Comparison of ENCODE assay signal across 8 mouse cellular contexts in genomic region chr4:124860446-124860845, GRCm38 (mm10). TPM values are rescaled to one million over a fixed set of nuclear protein-coding genes. Genes with fewer than 3 reads are reported as not detected.
A peak's percentile ranks its signal among the peaks of the same experiment; 100 is the strongest.
DNase-seq lines count a peak whose midpoint lies in the region; ATAC-seq and TF ChIP-seq lines count a peak whose summit lies in the region.

No protein-coding gene starts in this region.

- TF ChIP-seq POLR2A in lung, adult 2 months (IDR thresholded peaks at IDR 0.05; ENCODE audit: borderline replicate concordance, extremely low read depth, low read depth, low read length) = no peak

- H3K27ac ChIP-seq in forebrain, embryonic 13.5 days = no peak overlapping the region
- no peak overlapping the region for H3K27ac ChIP-seq in neural tube, embryonic 13.5 days (replicated peaks)

- no peak for ATAC-seq in forebrain, embryonic 13.5 days
- ATAC-seq in neural tube, embryonic 13.5 days (ENCODE audit: low read depth) = no peak

- TF ChIP-seq CTCF in lung, adult 2 months (IDR thresholded peaks at IDR 0.05; ENCODE audit: insufficient read depth, low read length) = no peak

- 0 out of 2 replicates have a peak overlapping the region, but pooled peaks have one; percentile 90 for H3K9ac ChIP-seq in forebrain, embryonic 13.5 days
- H3K9ac ChIP-seq in neural tube, embryonic 13.5 days = peak overlapping the region; percentile 89

- DNase-seq in cerebellum, postnatal 25 days = peak; percentile 34 to 44
- no peak for DNase-seq in cerebellum, adult 8-10 months
- peak; percentile 72 for DNase-seq in adipocyte (ENCODE audit: low spot score)
- DNase-seq in hindlimb bud, embryonic 11.5 days (ENCODE audit: extremely low spot score, low read depth, low spot score) = peak; percentile 86
- DNase-seq in lung, adult 2 months = peak; percentile 52
- DNase-seq in left cerebral cortex, adult 18-20 months (ENCODE audit: low spot score in 2 of 2) = no peak

- H3K36me3 ChIP-seq in forebrain, embryonic 13.5 days (ENCODE audit: poor library complexity, severe bottlenecking) = peaks cover 47% of the 10 kb centered on the region
- H3K36me3 ChIP-seq in neural tube, embryonic 13.5 days = peaks cover 42% of the 10 kb centered on the region

- peaks cover 24% of the 10 kb centered on the region for H3K4me1 ChIP-seq in forebrain, embryonic 13.5 days
- H3K4me1 ChIP-seq in lung, adult 2 months (ENCODE audit: control insufficient read depth, insufficient read depth, low read length) = no peaks in the 10 kb centered on the region
- H3K4me1 ChIP-seq in neural tube, embryonic 13.5 days (replicated peaks) = peaks cover 31% of the 10 kb centered on the region

- peak overlapping the region; percentile 72 for H3K4me2 ChIP-seq in forebrain, embryonic 13.5 days
- peak overlapping the region; percentile 65 for H3K4me2 ChIP-seq in neural tube, embryonic 13.5 days

- peak overlapping the region; percentile 76 for H3K4me3 ChIP-seq in forebrain, embryonic 13.5 days
- no peak overlapping the region for H3K4me3 ChIP-seq in lung, adult 2 months (replicated peaks; ENCODE audit: extremely low read depth, low read depth, low read length)
- H3K4me3 ChIP-seq in neural tube, embryonic 13.5 days = peak overlapping the region; percentile 79

- no peaks in the 10 kb centered on the region for H3K27me3 ChIP-seq in forebrain, embryonic 13.5 days
- H3K27me3 ChIP-seq in neural tube, embryonic 13.5 days = no peaks in the 10 kb centered on the region

- 19% methylated on average over 7 of the region's 7 CpGs for WGBS in forebrain, embryonic 13.5 days
- 5% methylated on average over 7 of the region's 7 CpGs for WGBS in lung, adult 2 months
- WGBS in neural tube, embryonic 13.5 days = 20% methylated on average over 7 of the region's 7 CpGs

- H3K9me3 ChIP-seq in forebrain, embryonic 13.5 days (replicated peaks) = no peaks in the 10 kb centered on the region
- no peaks in the 10 kb centered on the region for H3K9me3 ChIP-seq in neural tube, embryonic 13.5 days

RNA-seq across cellular contexts. Expression of gene Maneal, which starts 1.5 kb away (rescaled TPM):
- polyA plus RNA-seq in forebrain, embryonic 13.5 days (2015; fragmentation: Nextera tagmentation; extraction: Ambion mirVana) = 5.1 and 5.7 TPM in 2 replicates
- 0.29 and 0.32 TPM in 2 replicates for polyA plus RNA-seq in lung, adult 2 months (2012; rRNA removed)
- 8.2 and 10.0 TPM in 2 replicates for polyA plus RNA-seq in neural tube, embryonic 13.5 days (2015; fragmentation: Nextera tagmentation; extraction: Ambion mirVana)
- total RNA-seq in left cerebral cortex, adult 18-20 months (2021) = 10 to 100 TPM; 53.8 to 55.5 TPM

RNA-seq across cellular contexts. Expression of gene 1110065P20Rik, which starts 9.4 kb away (rescaled TPM):
- 59.2 and 63.6 TPM in 2 replicates for polyA plus RNA-seq in forebrain, embryonic 13.5 days (2015; fragmentation: Nextera tagmentation; extraction: Ambion mirVana)
- 37.8 and 43.6 TPM in 2 replicates for polyA plus RNA-seq in lung, adult 2 months (2012; rRNA removed)
- 74.9 and 80.2 TPM in 2 replicates for polyA plus RNA-seq in neural tube, embryonic 13.5 days (2015; fragmentation: Nextera tagmentation; extraction: Ambion mirVana)
- 10 to 100 TPM; 73.1 to 75.8 TPM for total RNA-seq in left cerebral cortex, adult 18-20 months (2021)

RNA-seq across cellular contexts. Expression of gene Yrdc, which starts 10.0 kb away (rescaled TPM):
- 45.8 and 51.4 TPM in 2 replicates for polyA plus RNA-seq in forebrain, embryonic 13.5 days (2015; fragmentation: Nextera tagmentation; extraction: Ambion mirVana)
- polyA plus RNA-seq in lung, adult 2 months (2012; rRNA removed) = 28.6 and 38.0 TPM in 2 replicates
- polyA plus RNA-seq in neural tube, embryonic 13.5 days (2015; fragmentation: Nextera tagmentation; extraction: Ambion mirVana) = 39.6 and 46.6 TPM in 2 replicates
- total RNA-seq in left cerebral cortex, adult 18-20 months (2021) = 10 to 100 TPM; 38.3 to 39.3 TPM

RNA-seq across cellular contexts. Expression of gene Epha10, which starts 20.3 kb away (rescaled TPM):
- polyA plus RNA-seq in forebrain, embryonic 13.5 days (2015; fragmentation: Nextera tagmentation; extraction: Ambion mirVana) = 0.94 and 1.2 TPM in 2 replicates
- not detected in 2 replicates for polyA plus RNA-seq in lung, adult 2 months (2012; rRNA removed)
- polyA plus RNA-seq in neural tube, embryonic 13.5 days (2015; fragmentation: Nextera tagmentation; extraction: Ambion mirVana) = 4.7 and 5.3 TPM in 2 replicates
- 10 to 100 TPM; 44.4 to 46.0 TPM for total RNA-seq in left cerebral cortex, adult 18-20 months (2021)

RNA-seq across cellular contexts. Expression of gene Mtf1, which starts 58.5 kb away (rescaled TPM):
- polyA plus RNA-seq in forebrain, embryonic 13.5 days (2015; fragmentation: Nextera tagmentation; extraction: Ambion mirVana) = 15.8 and 16.4 TPM in 2 replicates
- 6.5 and 8.0 TPM in 2 replicates for polyA plus RNA-seq in lung, adult 2 months (2012; rRNA removed)
- polyA plus RNA-seq in neural tube, embryonic 13.5 days (2015; fragmentation: Nextera tagmentation; extraction: Ambion mirVana) = 11.7 and 12.2 TPM in 2 replicates
- total RNA-seq in left cerebral cortex, adult 18-20 months (2021) = 10 to 100 TPM; 25.8 to 27.8 TPM

Comparison
In these comparisons a context has a peak if more than half of its experiments do, and no peak if none do; other contexts are left out.
1. DNase-seq: peak in cerebellum, postnatal 25 days (2 of 2), adipocyte (single experiment), hindlimb bud, embryonic 11.5 days (single experiment) and lung, adult 2 months (single experiment); none in cerebellum, adult 8-10 months (single experiment) and left cerebral cortex, adult 18-20 months (0 of 2).